Mouse (Mus musculus): ENCODE measurements at regions not wholly inside any gene's neighbourhood (a gene's known extent, or its start where the extent isn't known, plus 50 kb on each side); places are given as distances from the start of the nearest gene placed in this dataset.

DNA sequence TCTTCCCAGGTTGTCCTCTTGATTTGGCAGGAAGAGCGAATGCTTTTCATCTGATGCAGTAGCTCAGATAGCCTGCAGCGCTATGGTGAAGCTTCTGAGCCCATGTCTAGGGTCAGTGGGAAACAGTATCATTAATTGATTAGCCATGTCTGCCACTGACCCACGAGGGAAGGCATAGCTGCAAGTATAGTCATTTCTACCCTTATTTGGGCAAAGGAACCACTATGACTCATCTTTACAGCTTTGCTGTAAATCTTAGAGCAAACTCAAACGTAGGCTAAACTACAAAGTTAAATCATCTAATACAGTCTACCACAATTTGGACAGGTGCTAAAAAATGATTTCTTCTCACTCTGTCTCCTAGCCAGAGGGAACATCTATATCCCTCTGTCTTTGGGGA lies 289.5 kb downstream of the Cbln1 start:
- Histone ChIP-seq H3K9ac (replicated peaks) (no peak overlapping the region), H3K27me3 (ENCODE audit: control insufficient read depth, insufficient read depth, low read length) (no peaks in the 10 kb centered on the region), H3K4me1 (replicated peaks; ENCODE audit: control insufficient read depth in 2 of 2, insufficient read depth in 2 of 2, low read length in 1 of 2) (no peaks in the 10 kb centered on the region), H3K4me3 (ENCODE audit: insufficient read depth in 1 of 2, low read depth in 2 of 2, low read length in 2 of 2) (no peak overlapping the region), H3K4me2 (ENCODE audit: low read depth) (no peak overlapping the region), H3K9me3 (ENCODE audit: control insufficient read depth, low read length) (no peaks in the 10 kb centered on the region), H3K27ac (no peak overlapping the region), H3K36me3 (replicated peaks; ENCODE audit: control insufficient read depth, insufficient read depth, low read depth) (no peaks in the 10 kb centered on the region)
- no peak for DNase-seq (ENCODE audit: low read depth in 3 of 3, low spot score in 3 of 3)
- TF ChIP-seq EP300 (IDR thresholded peaks at IDR 0.05; ENCODE audit: low read depth) (no peak), CTCF (IDR thresholded peaks at IDR 0.05; ENCODE audit: low read depth) (no peak)
- no peak for ATAC-seq (ENCODE audit: insufficient read depth)
- WGBS (ENCODE audit: insufficient replicate concordance), result 40% methylated on average over 4 of the region's 4 CpGs

- WGBS (ENCODE audit: insufficient replicate concordance), result 43% methylated on average over 4 of the region's 4 CpGs
- ATAC-seq (ENCODE audit: insufficient read depth) (no peak), DNase-seq (ENCODE audit: low read depth in 3 of 3, low spot score in 3 of 3) (no peak)
- no peak for TF ChIP-seq EP300 (IDR thresholded peaks at IDR 0.05; ENCODE audit: low read depth)
- Histone ChIP-seq H3K4me1 (replicated peaks; ENCODE audit: control insufficient read depth in 2 of 2, insufficient read depth in 2 of 2, low read length in 1 of 2) (no peaks in the 10 kb centered on the region), H3K27ac (no peak overlapping the region), H3K36me3 (replicated peaks; ENCODE audit: control insufficient read depth, insufficient read depth, low read depth) (no peaks in the 10 kb centered on the region), H3K4me3 (ENCODE audit: insufficient read depth in 1 of 2, low read depth in 2 of 2, low read length in 2 of 2) (no peak overlapping the region), H3K4me2 (ENCODE audit: low read depth) (no peak overlapping the region), H3K9me3 (ENCODE audit: control insufficient read depth, low read length) (no peaks in the 10 kb centered on the region), H3K9ac (replicated peaks) (no peak overlapping the region), H3K27me3 (ENCODE audit: control insufficient read depth, insufficient read depth, low read length) (no peaks in the 10 kb centered on the region)
These were observed 293.5 kb upstream of the N4bp1 start for GRCm38 (mm10) chr8:87178561-87178960.

- Histone ChIP-seq H3K36me3 (replicated peaks; ENCODE audit: control insufficient read depth, insufficient read depth, low read depth) (no peaks in the 10 kb centered on the region), H3K27ac (no peak overlapping the region), H3K9me3 (ENCODE audit: control insufficient read depth, low read length) (no peaks in the 10 kb centered on the region), H3K4me1 (replicated peaks; ENCODE audit: control insufficient read depth in 2 of 2, insufficient read depth in 2 of 2, low read length in 1 of 2) (no peaks in the 10 kb centered on the region), H3K9ac (replicated peaks) (no peak overlapping the region), H3K27me3 (ENCODE audit: control insufficient read depth, insufficient read depth, low read length) (no peaks in the 10 kb centered on the region), H3K4me3 (ENCODE audit: insufficient read depth in 1 of 2, low read depth in 2 of 2, low read length in 2 of 2) (no peak overlapping the region), H3K4me2 (ENCODE audit: low read depth) (no peak overlapping the region)
- WGBS (ENCODE audit: insufficient replicate concordance), result 70% methylated on average over 6 of the region's 6 CpGs
- ATAC-seq (ENCODE audit: insufficient read depth), result no peak
- DNase-seq (ENCODE audit: low read depth in 3 of 3, low spot score in 3 of 3), result no peak
- TF ChIP-seq CTCF (IDR thresholded peaks at IDR 0.05; ENCODE audit: low read depth) (no peak), EP300 (IDR thresholded peaks at IDR 0.05; ENCODE audit: low read depth) (no peak)
These were observed 292.6 kb upstream of the N4bp1 start for GRCm38 (mm10) chr8:87177620-87178019.

DNA sequence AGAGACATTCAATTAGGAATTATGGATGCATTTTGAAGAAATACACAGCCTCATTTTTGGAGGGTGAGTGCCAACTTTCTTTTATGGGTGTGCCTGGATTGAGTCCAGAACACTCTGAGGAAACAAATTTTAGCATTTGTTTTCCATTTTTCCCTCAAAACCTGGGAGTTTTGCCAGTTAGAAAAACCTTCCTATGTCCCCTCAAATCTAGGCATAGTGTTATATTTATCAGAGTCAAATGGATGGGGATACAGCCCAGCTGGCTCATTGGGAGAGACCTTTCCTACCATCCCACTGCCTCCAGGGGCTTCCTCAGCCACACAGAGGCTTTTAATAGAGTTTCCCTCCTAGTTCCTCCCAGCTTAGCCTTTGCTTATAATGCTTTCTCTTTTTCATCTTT lies 290.0 kb upstream of the N4bp1 start:
- H3K4me2 ChIP-seq (ENCODE audit: low read depth), result no peak overlapping the region
- no peaks in the 10 kb centered on the region for H3K36me3 ChIP-seq (replicated peaks; ENCODE audit: control insufficient read depth, insufficient read depth, low read depth)
- DNase-seq (ENCODE audit: low read depth in 3 of 3, low spot score in 3 of 3), result no peak
- H3K9ac ChIP-seq (replicated peaks), result no peak overlapping the region
- no peak overlapping the region for H3K27ac ChIP-seq
- H3K4me3 ChIP-seq (ENCODE audit: insufficient read depth in 1 of 2, low read depth in 2 of 2, low read length in 2 of 2), result no peak overlapping the region
- no peaks in the 10 kb centered on the region for H3K27me3 ChIP-seq (ENCODE audit: control insufficient read depth, insufficient read depth, low read length)
- TF ChIP-seq CTCF (IDR thresholded peaks at IDR 0.05; ENCODE audit: low read depth), result no peak
- no peak for TF ChIP-seq EP300 (IDR thresholded peaks at IDR 0.05; ENCODE audit: low read depth)
- no peaks in the 10 kb centered on the region for H3K4me1 ChIP-seq (replicated peaks; ENCODE audit: control insufficient read depth in 2 of 2, insufficient read depth in 2 of 2, low read length in 1 of 2)
- H3K9me3 ChIP-seq (ENCODE audit: control insufficient read depth, low read length), result no peaks in the 10 kb centered on the region
- ATAC-seq (ENCODE audit: insufficient read depth), result no peak

GRCm38 (mm10) chr8:87173720-87174119 lies 288.7 kb upstream of the N4bp1 start:
- H3K27me3 ChIP-seq (ENCODE audit: control insufficient read depth, insufficient read depth, low read length), result no peaks in the 10 kb centered on the region
- ATAC-seq (ENCODE audit: insufficient read depth) (no peak), DNase-seq (ENCODE audit: low read depth in 3 of 3, low spot score in 3 of 3) (no peak)
- no peak overlapping the region for H3K27ac ChIP-seq
- no peaks in the 10 kb centered on the region for H3K36me3 ChIP-seq (replicated peaks; ENCODE audit: control insufficient read depth, insufficient read depth, low read depth)
- no peak overlapping the region for H3K9ac ChIP-seq (replicated peaks)
- H3K9me3 ChIP-seq (ENCODE audit: control insufficient read depth, low read length), result no peaks in the 10 kb centered on the region
- no peaks in the 10 kb centered on the region for H3K4me1 ChIP-seq (replicated peaks; ENCODE audit: control insufficient read depth in 2 of 2, insufficient read depth in 2 of 2, low read length in 1 of 2)
- no peak overlapping the region for H3K4me3 ChIP-seq (ENCODE audit: insufficient read depth in 1 of 2, low read depth in 2 of 2, low read length in 2 of 2)
- no peak overlapping the region for H3K4me2 ChIP-seq (ENCODE audit: low read depth)
- TF ChIP-seq EP300 (IDR thresholded peaks at IDR 0.05; ENCODE audit: low read depth) (no peak), CTCF (IDR thresholded peaks at IDR 0.05; ENCODE audit: low read depth) (no peak)

DNA sequence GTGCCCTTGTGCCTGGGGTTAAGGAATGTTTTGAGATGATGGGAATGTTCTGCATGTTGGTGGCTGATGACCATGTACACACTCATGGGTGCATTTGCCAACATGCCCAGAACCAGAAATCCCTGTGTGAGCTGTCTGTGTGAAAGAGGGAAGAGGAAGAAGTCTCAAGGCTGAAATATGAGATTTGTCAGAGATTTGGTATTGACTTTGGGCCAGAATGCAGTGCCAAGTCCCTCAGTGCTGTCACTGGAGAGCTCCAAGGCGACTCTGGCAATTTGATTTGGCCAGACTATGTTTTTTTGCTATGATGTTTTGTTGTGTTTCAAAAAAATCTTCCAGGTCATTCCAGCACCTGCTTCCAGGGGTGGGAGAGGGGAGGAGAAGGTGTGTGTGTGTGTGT lies 281.7 kb upstream of the N4bp1 start:
- WGBS (ENCODE audit: insufficient replicate concordance), result 36% methylated on average over 1 of the region's 1 CpGs
- H3K4me1 ChIP-seq (replicated peaks; ENCODE audit: control insufficient read depth in 2 of 2, insufficient read depth in 2 of 2, low read length in 1 of 2), result no peaks in the 10 kb centered on the region
- no peaks in the 10 kb centered on the region for H3K27me3 ChIP-seq (ENCODE audit: control insufficient read depth, insufficient read depth, low read length)
- TF ChIP-seq EP300 (IDR thresholded peaks at IDR 0.05; ENCODE audit: low read depth) (no peak), CTCF (IDR thresholded peaks at IDR 0.05; ENCODE audit: low read depth) (no peak)
- H3K27ac ChIP-seq, result no peak overlapping the region
- no peak overlapping the region for H3K4me3 ChIP-seq (ENCODE audit: insufficient read depth in 1 of 2, low read depth in 2 of 2, low read length in 2 of 2)
- no peaks in the 10 kb centered on the region for H3K9me3 ChIP-seq (ENCODE audit: control insufficient read depth, low read length)
- H3K4me2 ChIP-seq (ENCODE audit: low read depth), result no peak overlapping the region
- H3K9ac ChIP-seq (replicated peaks), result no peak overlapping the region
- no peaks in the 10 kb centered on the region for H3K36me3 ChIP-seq (replicated peaks; ENCODE audit: control insufficient read depth, insufficient read depth, low read depth)
- no peak for ATAC-seq (ENCODE audit: insufficient read depth)
- no peak for DNase-seq (ENCODE audit: low read depth in 3 of 3, low spot score in 3 of 3)
